Mouse (Mus musculus) c-Kit-negative CD71-positive TER-119-positive erythroid progenitor cells, embryonic 14.5 days (primary cell): ENCODE data around the gene Zfp622.
A peak's percentile ranks its signal among the peaks of the same experiment; 100 is the strongest.
"Not testable (repeated sequence)": the region's sequence is repeated elsewhere in the genome, so short reads cannot be mapped to it uniquely, and the experiment has no call there.

ENCODE experiments used
- DNase-seq: peaks from one replicate; pipeline ENCODE4 v3.0.0-alpha.2; 2013; ENCODE audit warnings: low read depth, low spot score

Zfp622 gene

GRCm38 (mm10) chr15:25971596-25971995 lies 12.6 kb upstream of the Zfp622 start:
- no peak for DNase-seq

- no peak for DNase-seq
Observed at GRCm38 (mm10) chr15:25972758-25973157, 11.4 kb upstream of the Zfp622 start.

GRCm38 (mm10) chr15:25974352-25974751 lies 9.8 kb upstream of the Zfp622 start:
- no peak for DNase-seq

- DNase-seq = no peak
Observed at GRCm38 (mm10) chr15:25975810-25976209, 8.4 kb upstream of the Zfp622 start.

DNA sequence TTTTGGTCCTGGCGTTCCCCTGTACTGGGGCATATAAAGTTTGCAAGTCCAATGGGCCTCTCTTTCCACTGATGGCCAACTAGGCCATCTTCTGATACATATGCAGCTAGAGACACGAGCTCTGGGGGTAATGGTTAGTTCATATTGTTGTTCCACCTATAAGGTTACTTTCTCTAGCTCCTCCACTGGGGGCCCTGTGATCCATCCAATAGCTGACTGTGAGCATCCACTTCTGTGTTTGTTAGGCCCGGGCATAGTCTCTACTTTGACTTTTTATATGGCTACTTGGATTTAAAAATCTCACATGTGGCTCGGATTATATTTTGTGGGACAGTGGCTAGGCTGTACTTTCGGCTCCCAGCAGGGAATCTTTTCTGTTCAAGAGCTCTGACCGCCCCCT lies 552 bp upstream of the Zfp622 start:
- not testable (repeated sequence) for DNase-seq

DNA sequence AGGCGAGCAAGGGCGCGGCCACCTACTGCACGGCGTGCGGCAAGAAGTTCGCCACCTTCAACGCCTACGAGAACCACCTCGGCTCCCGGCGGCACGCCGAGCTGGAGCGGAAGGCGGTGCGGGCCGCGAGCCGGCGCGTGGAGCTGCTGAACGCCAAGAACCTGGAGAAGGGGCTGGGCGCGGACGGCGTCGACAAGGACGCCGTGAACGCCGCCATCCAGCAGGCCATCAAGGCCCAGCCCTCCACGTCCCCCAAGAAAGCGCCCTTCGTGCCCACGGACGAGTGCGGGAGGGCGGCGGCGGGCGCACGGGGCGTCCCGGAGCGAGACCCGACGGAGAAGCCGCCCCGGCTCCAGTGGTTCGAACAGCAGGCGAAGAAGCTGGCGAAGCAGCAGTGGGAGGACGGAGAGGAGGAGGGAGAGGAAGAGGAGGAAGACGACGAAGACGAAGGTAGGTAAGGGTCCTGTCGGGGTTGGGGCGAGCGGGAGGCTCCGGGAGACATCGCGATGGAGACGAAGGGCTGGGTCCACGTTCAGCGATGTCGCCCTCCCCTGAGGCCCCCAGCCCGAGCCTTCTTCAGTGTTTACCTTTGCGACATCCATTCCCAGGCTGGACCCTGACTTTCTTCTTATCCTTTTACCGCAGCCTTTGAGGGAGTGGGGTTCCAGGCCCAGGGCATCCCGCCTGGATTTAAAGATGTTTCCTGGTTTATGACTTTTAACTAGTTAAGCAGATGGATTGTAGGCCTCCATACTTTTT lies 747 bp downstream of the Zfp622 start:
- DNase-seq = peak; percentile 15

- DNase-seq = peak; percentile 42
Observed at GRCm38 (mm10) chr15:25992992-25993727, 9.0 kb downstream of the Zfp622 start.

DNA sequence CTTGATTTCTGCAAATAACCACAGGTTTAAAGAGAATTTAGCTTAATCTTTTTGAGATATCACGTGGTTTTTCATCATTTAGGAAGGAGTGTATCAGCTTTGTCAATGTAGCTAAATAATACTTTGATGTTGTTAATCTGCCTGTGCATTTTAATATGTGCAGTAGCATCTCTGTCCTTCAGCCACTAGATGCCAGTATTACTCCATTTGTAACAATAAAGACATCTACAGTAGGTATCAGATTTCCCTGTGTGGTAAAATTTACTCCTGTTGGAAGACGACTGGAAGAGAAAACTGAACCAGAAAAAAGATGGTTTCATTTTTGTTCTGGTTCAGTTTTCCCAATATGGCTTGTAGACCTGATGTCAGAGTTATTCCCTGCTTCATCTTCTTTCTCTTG lies 11.4 kb downstream of the Zfp622 start:
- no peak for DNase-seq

DNA sequence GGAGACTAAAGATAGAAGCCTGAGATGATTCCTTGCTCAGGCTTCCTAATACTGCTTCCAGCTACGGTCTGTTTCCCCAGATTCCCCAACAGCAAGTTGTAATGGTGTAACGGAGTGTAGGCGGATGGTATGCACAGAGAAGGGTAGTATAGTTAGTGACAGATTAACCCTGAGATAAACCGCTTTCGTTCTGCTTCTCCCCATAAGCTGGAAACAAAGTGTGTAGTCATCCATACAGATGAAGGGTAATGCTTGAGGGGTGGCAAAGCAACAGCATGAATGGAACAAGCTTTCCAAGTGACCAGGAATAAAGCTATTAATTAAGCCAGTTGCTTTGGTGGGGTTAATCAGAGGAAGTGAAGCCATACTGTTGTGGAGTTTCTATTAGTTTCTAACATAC lies 15.4 kb downstream of the Zfp622 start:
- DNase-seq = not testable (repeated sequence)

DNA sequence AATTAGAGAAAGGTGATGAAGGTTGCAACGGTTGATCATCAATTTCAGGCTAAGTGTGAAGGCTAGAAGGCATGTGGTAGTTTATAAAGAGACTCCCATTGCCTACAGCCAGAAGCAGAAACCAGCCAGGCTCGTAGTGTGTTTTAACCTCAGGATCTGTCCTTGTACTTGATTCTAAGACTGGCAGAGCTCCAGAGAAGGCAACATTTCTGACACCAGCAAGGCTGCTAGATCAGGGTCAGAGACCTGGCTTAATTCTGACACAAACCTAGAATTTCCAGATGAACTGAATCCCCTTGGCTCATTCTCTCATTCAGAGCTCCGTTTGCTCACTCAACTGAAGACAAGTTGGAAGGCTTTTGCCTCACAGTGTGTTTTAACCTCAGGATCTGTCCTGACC lies 24.5 kb downstream of the Zfp622 start:
- no peak for DNase-seq

GRCm38 (mm10) chr15:26012891-26013290 lies 28.7 kb downstream of the Zfp622 start:
- no peak for DNase-seq

DNA sequence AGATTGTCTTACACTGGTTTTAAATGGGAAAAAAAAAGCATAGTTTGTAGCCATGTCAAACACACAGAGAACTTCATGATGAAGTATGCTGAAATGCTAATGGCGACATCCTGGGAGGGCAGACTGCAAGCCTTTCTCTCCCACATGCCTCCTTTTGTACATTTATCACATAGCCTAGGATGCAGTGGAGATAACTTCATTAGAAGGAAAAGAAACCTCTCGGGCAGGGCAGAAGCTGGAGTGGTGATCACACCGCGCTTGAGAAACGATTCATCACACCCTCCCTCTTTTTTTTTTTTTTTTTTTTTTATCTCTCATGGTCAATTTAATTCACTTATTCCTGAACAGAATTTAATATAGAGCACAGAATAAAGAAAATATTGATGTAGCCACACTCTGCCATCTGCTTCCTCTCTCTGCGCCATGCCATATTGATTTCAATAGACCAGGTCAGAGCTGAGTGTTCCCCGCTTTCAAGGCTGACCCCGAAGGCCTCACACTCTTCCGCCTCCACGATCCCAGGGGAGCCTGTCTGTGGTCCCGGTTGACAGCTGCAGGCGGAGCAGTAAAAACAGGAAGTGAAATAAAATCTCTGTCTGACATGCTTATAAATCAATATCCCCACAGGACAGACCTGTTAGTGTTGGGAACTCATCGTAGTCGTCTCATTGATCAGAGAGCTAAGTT lies 32.0 kb downstream of the Zfp622 start:
- no peak for DNase-seq

- DNase-seq = no peak
Observed at GRCm38 (mm10) chr15:26021721-26022120, 37.6 kb downstream of the Zfp622 start.

DNA sequence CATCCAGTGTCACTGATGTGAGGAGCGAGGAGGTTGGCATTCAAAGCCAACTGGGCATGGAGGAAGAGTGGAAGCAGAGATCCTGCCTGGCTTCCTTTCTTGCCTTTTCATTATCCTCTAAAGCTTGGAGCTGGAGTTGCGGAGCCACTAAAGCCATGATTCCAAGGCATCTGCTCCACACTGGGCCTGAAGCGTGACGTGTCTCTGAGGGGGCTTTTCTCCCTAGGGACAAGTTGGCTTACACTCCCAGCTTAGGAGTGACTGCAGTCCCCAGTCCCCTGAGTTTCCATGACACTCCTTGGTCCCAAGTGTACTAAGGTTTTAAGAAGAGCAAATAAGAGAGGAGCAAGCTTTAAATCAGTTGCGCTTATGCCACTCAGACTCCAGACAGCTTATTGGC lies 38.5 kb downstream of the Zfp622 start:
- DNase-seq = no peak

DNA sequence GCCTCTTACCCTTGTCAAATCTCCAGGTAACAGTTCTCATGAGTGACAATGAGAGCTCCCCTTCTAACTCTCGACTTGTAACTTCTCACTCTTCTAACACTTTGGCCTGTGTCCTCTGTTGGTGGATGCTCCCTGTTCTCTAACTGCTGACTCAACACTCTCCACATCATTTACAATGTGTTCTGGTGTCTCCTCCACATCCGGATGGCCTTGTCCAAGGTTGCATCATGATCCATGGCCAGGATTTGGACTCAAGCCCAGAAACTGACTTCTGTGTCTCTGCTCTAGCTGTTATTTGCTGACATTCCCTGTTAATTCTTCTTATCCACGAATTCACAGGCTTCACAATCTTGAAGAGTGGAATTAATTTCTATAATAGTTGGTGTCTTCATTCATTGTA lies 47.5 kb downstream of the Zfp622 start:
- no peak for DNase-seq

DNA sequence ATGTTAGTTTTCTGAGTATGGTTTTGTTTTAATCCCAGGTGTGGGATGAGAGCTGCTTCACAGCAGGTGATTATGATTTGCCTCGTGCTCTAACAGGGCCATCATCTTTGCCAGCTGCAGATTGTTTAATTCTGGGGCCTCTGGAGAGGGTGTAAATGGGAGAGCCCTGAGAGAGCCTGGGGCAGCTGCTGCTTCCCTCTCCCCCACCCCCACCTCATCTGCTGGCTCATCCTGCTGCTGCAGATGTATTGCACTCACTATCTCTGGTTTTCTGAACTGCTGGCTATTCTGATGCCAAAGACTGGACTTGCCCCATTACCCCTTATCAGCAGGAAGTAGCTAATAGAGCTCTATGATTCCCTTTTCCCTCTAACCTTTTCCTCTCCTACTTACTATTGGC lies 56.4 kb downstream of the Zfp622 start:
- no peak for DNase-seq

GRCm38 (mm10) chr15:26041196-26041947 lies 57.2 kb downstream of the Zfp622 start:
- no peak for DNase-seq
